Mouse (Mus musculus): ENCODE results near the gene Ptpn18.
"Not testable (repeated sequence)": the region's sequence is repeated elsewhere in the genome, so short reads cannot be mapped to it uniquely, and the experiment has no call there.

Ptpn18 gene

GRCm38 (mm10) chr1:34513068-34513467 lies 53.5 kb downstream of the Ptpn18 start:
- no peak for DNase-seq (ENCODE audit: low spot score in 2 of 2)

- no peak for DNase-seq (ENCODE audit: low spot score in 2 of 2)
Observed at GRCm38 (mm10) chr1:34516595-34516994, 57.0 kb downstream of the Ptpn18 start.

DNA sequence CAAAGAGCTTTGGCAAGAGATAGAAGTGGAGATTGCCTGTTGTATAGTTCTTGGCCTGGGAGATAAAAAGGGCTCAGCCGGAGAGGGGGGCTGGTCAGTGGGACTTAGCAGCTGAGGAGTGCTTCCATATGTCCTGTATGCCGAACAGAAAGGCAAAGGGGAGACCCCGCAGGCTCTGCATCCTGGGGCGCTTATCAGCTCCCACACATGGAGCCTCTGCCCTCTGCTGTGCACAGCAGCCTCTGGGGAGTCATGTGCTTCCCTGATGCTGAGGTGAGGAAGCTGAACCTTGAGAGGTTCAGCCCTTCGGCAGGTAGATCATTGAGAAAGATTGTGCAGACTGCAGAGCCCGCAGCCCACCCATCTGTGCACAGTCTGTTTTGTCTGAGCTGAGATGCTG lies 57.7 kb downstream of the Ptpn18 start:
- DNase-seq (ENCODE audit: low spot score in 2 of 2): not testable (repeated sequence)

- DNase-seq (ENCODE audit: low spot score in 2 of 2): not testable (repeated sequence)
Observed at GRCm38 (mm10) chr1:34517797-34518196, 58.2 kb downstream of the Ptpn18 start.

GRCm38 (mm10) chr1:34518259-34518658 lies 58.7 kb downstream of the Ptpn18 start:
- no peak for DNase-seq (ENCODE audit: low spot score in 2 of 2)

DNA sequence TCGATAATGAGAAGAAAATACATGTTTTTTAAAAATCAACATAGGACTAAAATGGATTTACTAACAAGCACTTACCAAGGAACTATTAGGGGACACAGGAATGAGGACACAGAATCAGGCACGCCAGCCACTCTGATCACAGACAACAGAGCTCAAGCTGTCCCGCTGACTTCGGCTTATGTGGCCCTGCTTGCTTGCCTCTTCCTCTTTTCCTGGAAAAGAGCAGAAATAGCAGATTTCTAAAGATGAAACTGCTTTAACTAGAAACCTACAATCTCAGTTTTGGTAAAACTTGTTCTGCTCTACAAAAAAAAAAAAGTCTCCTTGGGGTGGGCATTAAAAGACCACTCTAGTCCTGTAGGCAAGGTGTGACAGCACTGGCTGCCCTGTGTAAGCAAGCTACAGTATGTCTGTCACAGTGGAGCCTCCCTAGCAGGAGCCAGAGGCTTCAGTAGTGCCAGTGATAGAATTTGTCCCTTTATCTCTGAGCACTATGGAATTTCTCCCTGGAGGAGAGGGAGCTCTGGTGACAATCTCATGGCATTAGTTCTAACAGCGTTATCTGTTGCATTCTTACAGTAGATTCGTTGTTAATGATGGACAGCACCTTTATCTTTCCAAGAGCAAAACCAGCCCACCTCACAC lies 62.8 kb downstream of the Ptpn18 start:
- no peak for DNase-seq (ENCODE audit: low spot score in 2 of 2)

GRCm38 (mm10) chr1:34522850-34523244 lies 63.3 kb downstream of the Ptpn18 start:
- DNase-seq (ENCODE audit: low spot score in 2 of 2): no peak

DNA sequence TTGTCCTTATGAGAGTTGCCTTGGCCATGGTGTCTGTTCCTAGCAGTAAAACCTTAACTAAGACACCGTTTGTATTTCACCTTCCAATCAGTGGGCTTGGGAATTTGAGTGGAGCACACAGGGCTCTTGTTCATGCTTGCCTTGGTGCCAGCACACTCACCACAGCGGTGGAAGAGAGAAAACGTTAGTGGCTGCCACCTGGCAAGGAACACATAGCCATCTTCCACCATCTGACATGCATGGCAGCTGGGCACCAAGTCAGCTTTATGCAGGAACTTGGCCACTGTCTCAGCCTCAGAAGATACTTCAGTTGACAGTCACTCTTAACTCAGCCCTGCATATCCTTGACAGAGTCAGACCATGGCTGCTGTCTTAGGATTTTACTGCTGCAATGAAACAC lies 64.1 kb downstream of the Ptpn18 start:
- DNase-seq (ENCODE audit: low spot score in 2 of 2): no peak
